Mouse (Mus musculus) hindbrain, embryonic 10.5 days (tissue): ENCODE data around the gene Olfr510. TPM values are rescaled to one million over a fixed set of nuclear protein-coding genes. Genes with fewer than 3 reads are reported as not detected.
"Not testable (repeated sequence)": the region's sequence is repeated elsewhere in the genome, so short reads cannot be mapped to it uniquely, and the experiment has no call there.

Source experiments
- DNase-seq: peaks from one replicate; pipeline ENCODE4 v3.0.0-alpha.2; 2017; ENCODE audit warnings: low spot score
- H3K27ac ChIP-seq: fragments of 300-500 bp; sonication (generic); 2 replicates; pipeline ENCODE4 v1.5.1; 2016; ENCODE audit warnings: mild to moderate bottlenecking, moderate library complexity
- H3K27me3 ChIP-seq: fragments of 300-500 bp; sonication (generic); 2 replicates; pipeline ENCODE4 v1.6.1; 2016; ENCODE audit warnings: mild to moderate bottlenecking; ENCODE audit not compliant: poor library complexity, insufficient read depth, severe bottlenecking
- H3K36me3 ChIP-seq: fragments of 300-500 bp; sonication (generic); 2 replicates; pipeline ENCODE4 v1.6.1; 2016; ENCODE audit warnings: mild to moderate bottlenecking, moderate library complexity
- H3K4me1 ChIP-seq: fragments of 300-500 bp; sonication (generic); replicated peaks from 2 replicates; pipeline ENCODE4 v1.6.1; 2016; ENCODE audit warnings: mild to moderate bottlenecking
- H3K4me3 ChIP-seq: fragments of 300-500 bp; sonication (generic); 2 replicates; pipeline ENCODE4 v1.5.1; 2016; ENCODE audit warnings: mild to moderate bottlenecking, moderate library complexity
- H3K9me3 ChIP-seq: fragments of 300-500 bp; sonication (generic); 2 replicates; pipeline ENCODE4 v1.6.1; 2016; ENCODE audit warnings: mild to moderate bottlenecking, moderate library complexity
- WGBS: fragments of 180-500 bp; shearing (Covaris S2); methylation state at CpG from one replicate; pipeline ENCODE4 v1.1.7; 2016; 5-methylcytosine and 5-hydroxymethylcytosine counted together
- polyA plus RNA-seq: library from polyadenylated mRNA; unstranded; fragments of >200 nt; fragmentation: Nextera tagmentation; extraction: Ambion mirVana; gene quantifications from 2 replicates; pipeline ENCODE4 v1.2.1, GENCODE M21; 2016

Olfr510 gene
- not detected in 2 replicates for polyA plus RNA-seq

- H3K9me3 ChIP-seq = no peaks in the 10 kb centered on the region
- no peaks in the 10 kb centered on the region for H3K36me3 ChIP-seq
- no peak within 1 kb of the TSS for H3K27ac ChIP-seq
- no peaks in the 10 kb centered on the region for H3K27me3 ChIP-seq
- H3K4me1 ChIP-seq = no peaks in the 10 kb centered on the region
- 87% methylated on average over 1 of the region's 1 CpGs for WGBS
- DNase-seq = no peak
- H3K4me3 ChIP-seq = no peak within 1 kb of the TSS
Observed at GRCm38 (mm10) chr7:108666118-108666517, at the start of gene Olfr510. TSS of gene Olfr510 (plus strand) at chr7:108666418.

DNA sequence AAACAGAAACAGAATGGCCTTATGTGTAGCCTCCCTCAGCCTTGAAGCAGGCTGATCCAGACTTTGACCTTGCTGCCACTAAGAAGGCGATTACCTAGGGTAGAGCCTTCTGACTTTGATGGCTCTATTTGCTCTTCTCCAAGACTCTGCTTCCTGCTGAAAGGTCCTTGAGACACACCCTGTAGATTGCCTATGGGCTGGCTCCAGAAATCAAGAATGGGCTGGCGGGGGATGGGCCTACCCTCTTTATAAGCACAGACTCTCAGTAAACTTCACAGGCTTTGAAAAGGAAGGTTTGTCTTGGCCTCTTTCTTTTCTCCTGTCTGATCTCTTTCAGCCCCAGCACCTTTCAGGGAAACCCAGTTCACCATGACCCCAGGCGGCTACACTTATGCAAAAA is 49.4 kb upstream of the Olfr510 start:
- not testable (repeated sequence) for DNase-seq, H3K27me3 ChIP-seq, H3K4me3 ChIP-seq, H3K27ac ChIP-seq, H3K9me3 ChIP-seq, H3K4me1 ChIP-seq, H3K36me3 ChIP-seq
- WGBS = 61% methylated on average over 3 of the region's 3 CpGs

DNA sequence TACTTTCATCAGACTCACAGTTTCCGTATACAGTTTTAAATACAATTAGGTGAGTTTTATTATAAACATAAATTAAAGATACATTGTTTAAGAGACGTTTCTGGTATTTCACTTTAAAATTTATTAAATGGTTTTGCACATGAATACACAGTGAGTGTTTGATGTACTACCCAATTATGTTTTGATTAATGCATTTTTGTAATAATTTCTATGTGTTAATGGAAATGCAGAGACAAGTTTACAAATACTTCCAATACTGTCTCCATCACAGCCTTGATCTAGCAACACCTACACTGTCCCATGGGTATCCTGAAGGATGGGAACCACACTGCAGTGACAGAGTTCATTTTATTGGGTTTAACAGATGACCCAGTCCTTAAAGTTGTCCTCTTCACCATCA is 44.7 kb upstream of the Olfr510 start, which contains the start of gene Olfr507:
Gene Olfr507, plus strand, starts transcription at position 301 of the 400 bp plus-strand sequence.
- Histone ChIP-seq H3K36me3 (no peaks in the 10 kb centered on the region), H3K9me3 (no peaks in the 10 kb centered on the region), H3K4me1 (no peaks in the 10 kb centered on the region), H3K4me3 (no peak within 1 kb of the TSS), H3K27ac (no peak within 1 kb of the TSS), H3K27me3 (no peaks in the 10 kb centered on the region)
- 86% methylated on average over 2 of the region's 2 CpGs for WGBS
- DNase-seq = no peak

DNA sequence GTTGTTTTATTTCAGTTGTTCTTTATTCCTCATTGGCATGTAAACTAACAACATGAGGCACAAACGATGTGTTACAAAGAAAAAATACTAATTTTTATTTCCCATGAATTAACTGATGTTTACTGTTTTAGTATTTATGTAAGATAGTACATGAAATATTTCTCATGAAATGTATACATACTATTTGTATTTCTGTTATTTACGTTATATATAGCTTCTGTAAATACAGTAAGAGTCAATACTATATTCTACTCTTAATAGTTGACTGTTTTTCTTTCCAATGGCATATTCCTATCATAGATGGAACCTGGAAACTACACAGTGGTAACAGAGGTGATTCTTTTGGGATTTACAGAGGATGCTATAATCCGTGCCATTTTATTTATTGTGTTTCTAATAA is 36.5 kb upstream of the Olfr510 start, which contains the start of gene Olfr508:
Gene Olfr508, plus strand, starts transcription at position 301 of the 400 bp plus-strand sequence.
- no peak within 1 kb of the TSS for H3K4me3 ChIP-seq
- no peak for DNase-seq

GRCm38 (mm10) chr7:108651806-108652205 is 14.4 kb upstream of the Olfr510 start, which contains the start of gene Olfr509:
TSS of gene Olfr509 (minus strand) at chr7:108651906.
- no peaks in the 10 kb centered on the region for H3K27me3 ChIP-seq
- no peaks in the 10 kb centered on the region for H3K4me1 ChIP-seq
- H3K27ac ChIP-seq = no peak within 1 kb of the TSS
- 0 out of 2 replicates have a peak, but pooled peaks cover 4% of the 10 kb centered on the region for H3K9me3 ChIP-seq
- H3K36me3 ChIP-seq = no peaks in the 10 kb centered on the region
- no peak for DNase-seq
- H3K4me3 ChIP-seq = no peak within 1 kb of the TSS

More for the DNA sequence above, 36.5 kb upstream of the Olfr510 start, which contains the start of gene Olfr508:
- Histone ChIP-seq H3K27ac (no peak within 1 kb of the TSS), H3K27me3 (no peaks in the 10 kb centered on the region), H3K4me1 (no peaks in the 10 kb centered on the region), H3K9me3 (no peaks in the 10 kb centered on the region), H3K36me3 (no peaks in the 10 kb centered on the region)
- WGBS = 88% methylated on average over 3 of the region's 3 CpGs

DNA sequence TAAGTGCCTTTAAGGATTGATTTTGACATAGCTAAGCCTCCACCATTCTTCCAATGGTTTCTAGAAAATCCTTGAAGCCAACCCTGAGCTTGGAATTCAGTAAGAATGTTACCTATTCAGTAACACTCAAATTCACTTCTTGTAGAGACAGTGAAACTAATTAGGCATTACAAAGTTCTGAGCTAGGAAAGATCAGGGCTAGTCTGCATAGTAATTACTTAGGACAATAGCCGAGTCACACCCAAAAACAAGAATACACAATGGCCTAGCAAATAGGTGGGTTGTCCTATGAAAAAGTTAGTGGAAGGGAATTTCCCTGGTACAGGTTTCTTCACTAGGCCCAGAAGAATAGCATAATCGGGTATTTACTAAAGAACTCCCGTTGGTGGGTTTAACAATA is 3.8 kb upstream of the Olfr510 start:
- WGBS = 89% methylated on average over 3 of the region's 3 CpGs

DNA sequence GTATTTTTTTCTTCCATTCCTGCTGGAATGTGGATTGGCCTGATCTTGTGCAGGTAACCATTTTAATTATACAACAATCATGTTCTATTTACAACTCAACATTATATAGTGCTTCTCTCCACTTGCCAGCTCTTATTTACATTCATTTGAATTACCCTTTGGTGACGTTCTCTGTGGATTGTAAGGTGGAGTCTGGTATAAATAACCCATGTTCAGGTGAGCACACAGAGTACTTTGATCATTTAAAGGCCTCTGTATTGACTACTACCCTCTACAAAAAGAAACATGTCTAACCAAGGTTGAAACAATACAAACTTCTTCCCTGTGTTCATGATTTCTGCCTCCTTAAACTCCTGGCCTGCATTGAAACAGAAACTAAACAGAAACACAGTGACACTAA is 4.8 kb downstream of the Olfr510 start:
- DNase-seq = no peak
- H3K9me3 ChIP-seq = peaks cover 6% of the 10 kb centered on the region; the same call in 1 of the 2 replicates
- 87% methylated on average over 1 of the region's 1 CpGs for whole genome bisulfite sequencing
- no peaks in the 10 kb centered on the region for H3K27me3 ChIP-seq
- H3K4me1 ChIP-seq = no peaks in the 10 kb centered on the region
- H3K27ac ChIP-seq = no peak overlapping the region
- no peaks in the 10 kb centered on the region for H3K36me3 ChIP-seq
- H3K4me3 ChIP-seq = no peak overlapping the region

More for the DNA sequence above, 3.8 kb upstream of the Olfr510 start:
- DNase-seq = no peak
- H3K36me3 ChIP-seq = no peaks in the 10 kb centered on the region
- no peaks in the 10 kb centered on the region for H3K4me1 ChIP-seq
- no peak overlapping the region for H3K27ac ChIP-seq
- H3K4me3 ChIP-seq = no peak overlapping the region
- H3K9me3 ChIP-seq = no peaks in the 10 kb centered on the region; the same call in 1 of the 2 replicates
- no peaks in the 10 kb centered on the region for H3K27me3 ChIP-seq

GRCm38 (mm10) chr7:108678886-108679285 is 12.7 kb downstream of the Olfr510 start:
- H3K9me3 ChIP-seq = peaks cover 6% of the 10 kb centered on the region; the same call in 1 of the 2 replicates
- no peak overlapping the region for H3K27ac ChIP-seq
- 89% methylated on average over 4 of the region's 4 CpGs for WGBS
- H3K27me3 ChIP-seq = no peaks in the 10 kb centered on the region
- H3K36me3 ChIP-seq = no peaks in the 10 kb centered on the region
- H3K4me1 ChIP-seq = no peaks in the 10 kb centered on the region
- DNase-seq = no peak
- H3K4me3 ChIP-seq = no peak overlapping the region

DNA sequence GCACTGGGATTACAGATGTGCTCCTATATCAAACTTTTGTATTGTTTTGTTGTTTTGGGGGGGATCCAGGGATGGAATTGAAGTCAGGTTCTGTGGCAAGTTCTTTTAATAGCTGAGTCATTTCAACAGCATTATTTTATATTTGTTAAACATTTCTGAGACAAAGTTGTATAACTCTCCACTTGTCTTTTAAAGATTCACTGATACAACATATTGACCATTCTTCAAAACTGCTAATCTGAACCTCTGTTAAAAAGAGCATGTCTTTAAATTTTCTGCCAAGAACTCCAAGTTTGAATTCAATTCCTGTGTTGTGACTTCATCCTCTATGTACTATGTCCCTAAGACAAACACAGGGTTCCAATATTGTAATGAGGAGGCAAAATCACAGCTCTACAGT is 46.8 kb downstream of the Olfr510 start, which contains the start of gene Olfr512:
Gene Olfr512, plus strand, starts transcription at position 301 of the 400 bp plus-strand sequence.
- H3K27me3 ChIP-seq = no peaks in the 10 kb centered on the region
- no peak for DNase-seq
- no peak within 1 kb of the TSS for H3K4me3 ChIP-seq
- no peaks in the 10 kb centered on the region for H3K36me3 ChIP-seq
- H3K4me1 ChIP-seq = no peaks in the 10 kb centered on the region
- no peak within 1 kb of the TSS for H3K27ac ChIP-seq
- H3K9me3 ChIP-seq = no peaks in the 10 kb centered on the region

Other genes with a start within 250 kb of the Olfr510 start
- not detected in 2 replicates for gene Olfr497, start 246.0 kb upstream of the Olfr510 start, polyA plus RNA-seq
- not detected in 2 replicates for gene Olfr498, start 201.1 kb upstream of the Olfr510 start, polyA plus RNA-seq
- not detected in 2 replicates for gene Olfr502, start 141.4 kb upstream of the Olfr510 start, polyA plus RNA-seq
- not detected in 2 replicates for gene Olfr503, start 121.9 kb upstream of the Olfr510 start, polyA plus RNA-seq
- gene Olfr504, start 100.6 kb upstream of the Olfr510 start, polyA plus RNA-seq = not detected in 2 replicates
- not detected in 2 replicates for gene Olfr506, start 55.6 kb upstream of the Olfr510 start, polyA plus RNA-seq
- not detected in 2 replicates for gene Olfr507, start 44.6 kb upstream of the Olfr510 start, polyA plus RNA-seq
- not detected in 2 replicates for gene Olfr508, start 36.4 kb upstream of the Olfr510 start, polyA plus RNA-seq
- gene Olfr509, start 14.5 kb upstream of the Olfr510 start, polyA plus RNA-seq = not detected in 2 replicates
- gene Olfr512, start 46.9 kb downstream of the Olfr510 start, polyA plus RNA-seq = not detected in 2 replicates
- not detected in 2 replicates for gene Olfr513, start 84.6 kb downstream of the Olfr510 start, polyA plus RNA-seq
- gene Olfr514, start 159.6 kb downstream of the Olfr510 start, polyA plus RNA-seq = not detected in 2 replicates
- gene Olfr516, start 184.1 kb downstream of the Olfr510 start, polyA plus RNA-seq = not detected in 2 replicates
- gene Olfr517, start 206.0 kb downstream of the Olfr510 start, polyA plus RNA-seq = not detected in 2 replicates
- not detected in 2 replicates for gene Olfr518, start 218.6 kb downstream of the Olfr510 start, polyA plus RNA-seq
- not detected in 2 replicates for gene Olfr519, start 228.0 kb downstream of the Olfr510 start, polyA plus RNA-seq